Mouse (Mus musculus) c-Kit-negative CD71-positive TER-119-positive erythroid progenitor cells, embryonic 14.5 days (primary cell): ENCODE data around the gene Olfr48.

Source experiments
- DNase-seq: peaks from one replicate; pipeline ENCODE4 v3.0.0-alpha.2; 2013; ENCODE audit warnings: low read depth, low spot score

Olfr48 gene

GRCm38 (mm10) chr2:89848105-89848504 lies at the start of gene Olfr48:
Gene Olfr48, minus strand, starts transcription at chr2:89848205.
- DNase-seq: no peak

GRCm38 (mm10) chr2:89878137-89878536 lies 30.1 kb upstream of the Olfr48 start, which contains the start of gene Olfr1257:
Gene Olfr1257, plus strand, starts transcription at chr2:89878437.
- no peak for DNase-seq

GRCm38 (mm10) chr2:89849230-89849629 lies 1.2 kb upstream of the Olfr48 start:
- no peak for DNase-seq

GRCm38 (mm10) chr2:89841455-89841854 lies 6.5 kb downstream of the Olfr48 start, which contains the start of gene Olfr1256:
Gene Olfr1256, minus strand, starts transcription at chr2:89841555.
- no peak for DNase-seq

GRCm38 (mm10) chr2:89820216-89820615 lies 27.8 kb downstream of the Olfr48 start:
- DNase-seq: no peak

- DNase-seq: no peak
Observed at GRCm38 (mm10) chr2:89811751-89812150, 36.3 kb downstream of the Olfr48 start, which contains the start of gene Olfr1255. Gene Olfr1255, plus strand, starts transcription at chr2:89812051.

GRCm38 (mm10) chr2:89810751-89811150 lies 37.3 kb downstream of the Olfr48 start:
- DNase-seq: no peak

- DNase-seq: no peak
Observed at GRCm38 (mm10) chr2:89799583-89799982, 48.4 kb downstream of the Olfr48 start.

GRCm38 (mm10) chr2:89793519-89793918 lies 54.5 kb downstream of the Olfr48 start, which contains the start of gene Olfr1254:
Gene Olfr1254, minus strand, starts transcription at chr2:89793619.
- DNase-seq: no peak
